Mouse (Mus musculus) kidney, postnatal 10 days (tissue): ENCODE results near the gene Zfp629.
"Not testable (repeated sequence)": the region's sequence is repeated elsewhere in the genome, so short reads cannot be mapped to it uniquely, and the experiment has no call there.

ENCODE experiments used
- DNase-seq: peaks from one replicate; pipeline ENCODE4 v3.0.0; 2021; ENCODE audit warnings: mixed read lengths

The Zfp629 gene

DNA sequence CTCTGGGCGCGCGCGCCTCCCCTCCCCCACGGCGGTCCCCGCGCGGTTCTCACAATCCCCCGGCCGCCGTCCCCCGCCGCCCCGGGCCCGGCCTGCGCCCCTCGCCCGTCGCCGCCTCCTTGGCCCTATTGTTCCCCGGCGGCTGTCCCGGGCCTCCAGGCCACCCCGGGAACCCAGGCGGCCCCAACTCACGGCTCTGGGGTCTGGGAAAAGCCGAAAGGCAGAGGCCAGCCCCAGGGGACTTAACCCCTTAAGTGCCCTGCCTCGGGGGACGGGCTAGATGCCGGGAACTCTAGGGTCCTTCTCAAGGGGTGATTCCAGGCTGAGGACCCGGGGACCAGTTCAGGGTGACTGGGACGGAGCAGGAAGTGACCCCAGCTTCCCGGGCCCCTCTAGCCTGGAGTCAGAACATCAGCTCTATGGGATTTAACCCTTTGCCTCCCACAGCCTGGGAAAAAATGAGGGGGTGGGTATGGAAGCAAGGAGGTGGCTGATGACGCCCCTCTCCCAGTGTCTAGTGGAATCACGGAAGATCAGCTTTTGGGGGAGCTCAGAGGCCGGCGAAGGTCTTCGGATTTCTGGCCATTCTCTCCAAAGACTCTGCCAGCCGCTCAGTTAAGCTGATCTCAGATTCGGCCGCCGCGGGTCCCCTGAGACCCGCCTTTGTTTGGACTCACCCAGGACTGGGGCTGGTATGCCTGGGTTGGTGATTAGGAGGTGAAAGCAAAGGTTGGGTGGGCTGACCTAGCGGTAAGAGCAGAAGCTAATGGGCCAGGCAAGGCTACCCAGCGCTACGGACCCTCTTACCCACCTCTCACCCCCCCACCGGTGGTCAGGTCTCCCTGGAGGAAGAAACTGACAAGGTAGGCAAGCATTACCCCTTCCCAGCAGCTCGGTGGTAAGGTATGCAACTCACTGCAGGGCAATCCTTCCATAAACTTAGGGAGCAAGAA is at the start of gene Zfp629:
Zfp629 (minus strand) TSS at position 907 of the 953 bp plus-strand sequence.
- peak; percentile 85 for DNase-seq

DNA sequence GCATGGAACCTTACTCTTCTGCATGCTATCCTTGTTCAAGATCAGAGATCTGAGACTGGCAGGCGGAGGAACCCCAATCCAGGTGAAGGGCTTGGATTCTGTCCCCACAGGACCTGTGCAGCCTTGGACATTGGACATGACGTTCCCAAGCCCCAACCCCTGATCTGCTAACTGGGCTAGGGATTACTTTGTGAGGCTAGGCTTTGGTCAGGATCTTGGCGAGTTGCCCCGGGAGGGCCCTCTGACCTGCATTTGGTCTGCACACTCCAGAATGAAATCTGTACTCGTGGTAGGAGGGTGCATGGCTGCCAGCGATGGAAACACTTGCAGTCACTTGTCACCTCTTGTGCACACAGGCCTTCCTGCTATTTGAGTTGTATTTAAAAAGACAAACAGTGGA is 47.3 kb upstream of the Zfp629 start:
- peak; percentile 69 for DNase-seq

DNA sequence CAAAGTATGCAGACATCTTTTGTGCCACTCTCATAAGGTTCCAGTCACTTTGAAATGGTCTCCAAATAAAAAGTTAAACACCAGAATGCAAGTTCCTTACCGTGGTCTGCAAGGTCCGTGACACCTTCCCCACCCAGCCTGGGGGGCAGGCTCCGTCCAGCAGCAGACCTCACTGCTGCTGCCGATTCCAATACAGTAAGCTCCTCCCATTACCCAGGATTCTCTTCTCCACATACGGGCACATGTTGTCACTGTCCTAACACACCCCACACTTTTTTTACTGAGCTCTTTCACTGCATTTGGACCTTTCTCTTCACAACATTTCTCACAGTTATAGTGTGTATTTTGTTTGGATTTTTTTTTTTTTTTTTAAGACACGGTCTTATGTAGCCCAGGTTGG is 46.2 kb upstream of the Zfp629 start:
- no peak for DNase-seq

DNA sequence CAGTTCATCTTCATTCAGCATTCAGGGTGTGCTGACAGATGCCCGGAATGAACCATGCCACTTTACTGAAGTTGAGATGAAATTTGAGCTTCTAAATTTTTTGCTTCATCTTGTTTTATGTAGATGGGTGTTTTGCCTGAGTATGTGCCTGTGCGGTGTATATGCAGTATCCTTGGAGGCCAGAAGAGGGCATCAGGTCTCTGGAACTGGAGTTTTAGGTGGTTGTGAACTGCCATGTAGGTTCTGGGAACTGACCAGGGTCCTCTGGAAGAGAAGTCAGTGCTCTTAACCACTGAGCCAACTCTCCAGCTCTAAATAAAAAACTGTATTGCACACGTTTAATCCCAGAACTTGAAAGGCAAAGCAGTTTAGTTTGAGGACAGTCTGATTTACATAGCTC is 45.3 kb upstream of the Zfp629 start:
- DNase-seq = no peak

GRCm38 (mm10) chr7:127656946-127657345 is 41.3 kb upstream of the Zfp629 start:
- peak; percentile 86 for DNase-seq

DNA sequence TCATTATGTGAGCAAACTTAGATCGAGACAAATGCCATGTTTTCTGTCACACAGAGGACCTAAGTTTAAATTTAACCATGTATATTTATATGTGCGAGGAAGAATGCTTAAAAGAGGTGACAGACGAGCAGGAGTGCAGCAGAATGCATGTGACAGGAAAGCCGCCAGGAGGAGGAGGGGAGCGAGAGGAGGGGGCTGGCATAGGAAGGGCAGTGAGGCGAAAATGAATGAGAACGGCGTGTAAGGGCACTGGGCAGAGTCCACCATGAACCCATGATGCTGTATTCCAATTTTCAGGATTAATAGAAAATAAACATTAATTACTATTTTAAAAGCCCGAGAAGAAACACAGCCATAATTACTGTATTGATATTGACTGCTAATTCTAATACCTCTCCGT is 38.7 kb upstream of the Zfp629 start:
- DNase-seq = no peak

GRCm38 (mm10) chr7:127652050-127652449 is 36.5 kb upstream of the Zfp629 start:
- DNase-seq = peak; percentile 48

- no peak for DNase-seq
Measured at GRCm38 (mm10) chr7:127651624-127652023, 36.0 kb upstream of the Zfp629 start.

DNA sequence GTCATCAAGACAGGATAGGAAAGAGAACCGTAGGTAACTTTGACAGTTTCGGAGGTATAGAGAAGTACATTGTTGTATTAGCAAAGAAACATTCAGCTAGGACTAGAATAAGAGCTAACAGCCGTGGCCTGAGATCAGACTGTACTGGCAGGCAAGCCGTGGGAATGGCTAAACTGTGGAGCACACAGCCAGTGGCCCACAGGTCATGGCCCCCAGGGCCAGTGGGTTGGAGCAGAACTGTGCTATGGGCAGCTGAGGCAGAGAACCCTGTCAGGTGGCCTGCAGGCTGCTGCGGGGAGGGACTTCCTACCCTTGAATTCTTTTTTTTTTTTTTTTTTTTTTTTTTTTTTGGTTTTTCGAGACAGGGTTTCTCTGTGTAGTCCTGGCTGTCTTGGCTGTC is 33.6 kb upstream of the Zfp629 start:
- DNase-seq = no peak

DNA sequence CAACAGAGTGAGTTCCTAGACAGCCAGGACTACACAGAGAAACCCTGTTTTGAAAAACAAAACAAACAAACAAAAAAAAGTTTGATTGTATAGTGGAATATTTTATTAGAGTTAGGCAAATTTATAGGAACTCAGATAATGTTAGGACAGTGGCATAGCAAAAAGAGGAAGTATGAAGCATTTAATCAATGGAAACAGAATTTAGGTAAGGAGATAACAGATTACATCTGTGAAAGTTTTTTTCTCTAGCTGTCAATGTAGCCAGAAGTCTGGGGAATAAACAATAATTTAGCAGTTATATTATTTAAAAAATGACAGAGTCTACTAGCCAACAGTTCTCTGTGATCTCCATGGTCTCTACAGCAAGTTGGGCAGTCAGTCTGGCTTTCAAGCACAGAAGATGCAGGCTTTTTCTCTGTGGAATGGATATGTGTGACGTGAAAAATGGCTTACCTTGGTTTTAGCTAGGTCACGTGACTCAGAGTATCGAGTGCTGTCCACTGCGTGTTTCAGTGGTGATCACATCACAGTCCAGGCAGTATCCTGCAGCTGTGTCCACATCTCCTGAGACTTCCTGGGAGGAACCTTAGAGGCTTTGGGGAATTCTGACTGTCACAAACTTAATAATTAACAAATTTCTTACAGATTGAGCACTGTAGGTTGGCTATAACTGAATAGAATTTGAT is 33.1 kb upstream of the Zfp629 start:
- DNase-seq = no peak

- DNase-seq = not testable (repeated sequence)
Measured at GRCm38 (mm10) chr7:127647576-127647975, 32.0 kb upstream of the Zfp629 start.

GRCm38 (mm10) chr7:127646363-127646762 is 30.8 kb upstream of the Zfp629 start:
- DNase-seq = no peak

DNA sequence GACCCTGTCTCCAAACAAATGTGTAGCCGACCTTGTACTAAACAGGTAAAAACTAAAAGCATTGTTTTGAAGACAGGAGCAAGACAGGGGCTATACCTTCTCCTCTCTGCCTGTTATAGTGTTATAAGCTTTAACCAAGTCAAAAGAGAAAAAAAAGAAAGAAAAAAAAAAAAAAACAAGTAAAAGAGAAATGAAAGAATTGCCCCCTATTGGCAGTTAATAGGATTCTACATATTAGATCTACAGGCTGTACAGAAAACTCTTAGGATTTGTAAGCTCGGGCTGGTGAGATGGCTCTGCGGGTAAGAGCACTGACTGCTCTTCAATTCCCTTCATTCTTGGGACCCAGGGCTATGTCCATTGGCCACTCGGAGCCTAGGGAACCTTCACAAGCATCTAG is 26.7 kb upstream of the Zfp629 start:
- DNase-seq = no peak

DNA sequence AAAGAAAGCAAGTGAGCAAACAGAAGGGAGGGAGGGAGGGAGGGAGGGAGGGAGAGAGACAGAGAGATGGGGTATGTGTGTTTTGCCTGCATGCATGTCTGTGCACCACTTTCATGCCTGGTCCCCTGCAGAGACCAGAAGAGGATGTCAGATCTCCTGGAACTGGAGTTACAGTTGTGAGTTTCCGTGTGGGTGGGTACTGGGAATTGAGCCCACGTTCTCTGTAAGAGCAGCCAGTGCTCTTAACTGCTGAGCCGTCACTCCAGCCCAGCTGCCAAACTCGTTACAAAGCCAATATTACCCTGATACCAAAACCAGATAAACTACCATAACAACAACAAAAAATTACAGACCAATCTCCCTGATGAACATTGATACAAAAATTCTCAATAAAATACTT is 25.7 kb upstream of the Zfp629 start:
- DNase-seq = no peak

- DNase-seq = peak; percentile 89
Measured at GRCm38 (mm10) chr7:127636963-127637362, 21.4 kb upstream of the Zfp629 start.

- no peak for DNase-seq
Measured at GRCm38 (mm10) chr7:127631416-127631815, 15.8 kb upstream of the Zfp629 start.

DNA sequence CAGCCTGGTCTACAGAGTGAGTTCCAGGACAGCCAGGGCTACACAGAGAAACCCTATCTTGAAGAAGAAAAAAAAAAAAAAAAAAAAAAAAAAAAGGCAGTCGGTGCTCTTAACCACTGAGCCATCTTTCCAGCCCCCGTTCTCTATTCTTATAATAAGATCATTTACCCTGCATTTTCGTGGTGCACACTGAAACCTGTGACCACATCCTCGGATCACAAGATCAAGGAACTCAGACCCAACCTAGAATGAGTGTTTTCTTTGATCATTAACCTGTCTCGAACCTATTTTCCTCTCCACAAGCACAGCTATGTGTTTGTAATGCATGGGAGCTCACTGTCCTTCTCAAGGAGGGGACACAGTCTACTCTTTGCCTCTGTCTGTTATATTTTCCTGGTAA is 13.0 kb upstream of the Zfp629 start:
- DNase-seq = no peak

- no peak for DNase-seq
Measured at GRCm38 (mm10) chr7:127626471-127626870, 10.9 kb upstream of the Zfp629 start.

DNA sequence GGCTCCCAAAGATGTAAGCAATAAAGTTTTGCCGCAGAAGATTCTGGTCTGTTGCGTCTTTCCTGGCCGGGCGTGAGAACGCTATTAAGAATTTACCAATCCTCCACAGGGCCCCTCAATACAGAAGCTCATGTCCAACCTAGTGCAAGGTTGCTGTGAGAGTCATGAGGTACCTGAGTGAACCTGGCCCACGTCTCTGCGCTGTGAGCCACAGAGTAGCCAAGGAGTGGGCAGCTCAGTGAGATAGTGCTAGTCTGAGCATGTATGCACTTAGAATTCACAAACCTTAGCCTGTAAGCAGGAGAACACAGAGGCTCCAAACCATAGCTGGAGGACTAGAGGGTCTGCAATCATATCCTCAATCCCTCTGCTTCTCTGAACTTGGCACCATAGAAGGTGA is 10.4 kb upstream of the Zfp629 start:
- no peak for DNase-seq

GRCm38 (mm10) chr7:127618402-127618801 is 2.8 kb upstream of the Zfp629 start:
- DNase-seq = not testable (repeated sequence)

DNA sequence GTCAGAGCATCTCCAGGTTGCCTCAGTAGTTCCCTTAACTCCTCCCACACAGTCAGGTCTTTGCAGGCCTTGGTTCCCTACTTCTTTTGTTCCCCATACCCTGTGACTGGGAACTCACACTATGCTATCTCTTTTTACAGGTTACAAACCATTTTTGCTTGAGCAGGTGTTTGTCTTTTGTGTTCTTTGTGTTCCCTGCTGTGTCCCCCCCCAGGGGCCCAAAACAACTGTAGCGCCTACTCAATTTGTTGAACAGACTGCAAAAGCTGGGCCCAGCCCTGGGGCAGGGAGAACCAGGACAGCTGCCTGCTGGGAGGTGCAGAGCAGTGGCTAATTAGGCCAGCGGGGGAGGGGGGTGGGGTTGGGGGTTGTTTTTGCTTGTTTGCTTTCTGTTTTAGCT is 2.4 kb upstream of the Zfp629 start:
- no peak for DNase-seq

GRCm38 (mm10) chr7:127616881-127617280 is 1.3 kb upstream of the Zfp629 start:
- DNase-seq = no peak

DNA sequence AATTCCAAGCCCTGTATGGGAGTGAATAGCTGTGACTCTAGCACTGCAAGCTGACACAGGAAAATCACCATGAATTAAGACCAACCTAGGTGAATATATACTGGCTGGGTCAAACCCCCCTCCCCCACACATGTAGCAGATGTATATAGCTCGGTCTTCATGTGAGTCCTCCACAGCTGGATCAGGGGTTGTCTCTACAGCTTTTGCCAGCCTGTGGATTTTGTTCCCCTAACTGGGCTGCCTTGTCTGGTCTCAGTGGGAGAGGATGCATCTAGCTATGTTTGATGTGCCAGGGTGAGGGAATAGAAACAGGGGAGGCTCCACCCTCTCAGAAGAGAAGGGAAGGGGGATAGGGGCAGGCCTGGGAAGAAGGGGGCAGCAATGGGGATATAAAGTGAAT is 739 bp upstream of the Zfp629 start:
- DNase-seq = no peak

GRCm38 (mm10) chr7:127614511-127614890 is 1.1 kb downstream of the Zfp629 start:
- peak; percentile 81 for DNase-seq
